Mouse (Mus musculus) kidney, adult 2 months (tissue): ENCODE data around the gene Slc16a8.

Experiments
- CTCF ChIP-seq: fragments of 200-500 bp; conservative IDR thresholded peaks from 2 replicates; pipeline ENCODE4 v1.5.1; 2011; ENCODE audit warnings: low read depth, mild to moderate bottlenecking, control low read depth, low read length, moderate library complexity, mixed read lengths; ENCODE audit not compliant: insufficient read depth, insufficient read length
- POLR2A ChIP-seq: fragments of 200-500 bp; IDR thresholded peaks from one replicate; pipeline ENCODE4 v1.6.1; 2011; ENCODE audit warnings: low read depth, low read length, control low read depth

DNA sequence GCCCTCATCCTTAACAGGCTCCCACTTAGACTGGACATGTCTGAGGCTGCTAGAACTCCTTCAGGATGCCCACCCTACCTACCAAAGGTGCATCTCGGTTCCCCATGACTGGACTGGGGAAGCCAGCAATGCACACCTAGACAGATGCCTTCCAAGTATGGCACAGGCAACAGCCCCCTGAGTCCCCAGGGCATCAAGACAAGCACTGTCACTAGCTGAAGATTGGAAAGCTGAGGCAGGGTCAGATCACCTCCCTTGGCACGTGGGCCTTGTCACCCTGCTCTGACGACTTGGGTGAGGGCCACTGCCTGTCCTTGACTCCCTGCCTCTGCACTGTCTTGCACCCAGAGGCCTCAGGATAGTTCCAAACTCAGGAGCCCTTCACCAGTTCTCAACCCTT, 33.8 kb upstream of the Slc16a8 start:
- TF ChIP-seq CTCF (no peak), POLR2A (no peak)
